Mouse (Mus musculus) lung, adult 18-20 months (tissue): ENCODE measurements around the gene Tbx2.

ENCODE experiments used
- DNase-seq, 2 experiments: peaks; one replicate each; pipeline ENCODE4 v3.0.0; 2022; ENCODE audit warnings: mixed read lengths in 2 of 2

Gene Tbx2

GRCm38 (mm10) chr11:85832231-85832924, at the start of gene Tbx2:
Tbx2 (plus strand) TSS chr11:85832551.
- DNase-seq: peak; percentile 84 to 89

GRCm38 (mm10) chr11:85786113-85786718, 46.1 kb upstream of the Tbx2 start:
- no peak for DNase-seq

- DNase-seq: no peak
These were observed 42.6 kb upstream of the Tbx2 start for GRCm38 (mm10) chr11:85789750-85790149.

GRCm38 (mm10) chr11:85790267-85790666, 42.1 kb upstream of the Tbx2 start:
- no peak for DNase-seq

- no peak for DNase-seq
These were observed 41.1 kb upstream of the Tbx2 start for GRCm38 (mm10) chr11:85791212-85791611.

- DNase-seq: peak; percentile 67 to 84
These were observed 39.7 kb upstream of the Tbx2 start for GRCm38 (mm10) chr11:85792534-85793215.

- no peak for DNase-seq
These were observed 32.9 kb upstream of the Tbx2 start for GRCm38 (mm10) chr11:85799456-85799855.

GRCm38 (mm10) chr11:85799856-85800255, 32.5 kb upstream of the Tbx2 start:
- DNase-seq: no peak

- DNase-seq: no peak
These were observed 32.0 kb upstream of the Tbx2 start for GRCm38 (mm10) chr11:85800380-85800779.

- DNase-seq: no peak
These were observed 28.3 kb upstream of the Tbx2 start for GRCm38 (mm10) chr11:85804048-85804447.

GRCm38 (mm10) chr11:85805779-85806178, 26.6 kb upstream of the Tbx2 start:
- no peak for DNase-seq

GRCm38 (mm10) chr11:85807353-85807752, 25.0 kb upstream of the Tbx2 start:
- DNase-seq: no peak

- DNase-seq: no peak
These were observed 21.1 kb upstream of the Tbx2 start for GRCm38 (mm10) chr11:85811229-85811628.

- DNase-seq: no peak
These were observed 20.7 kb upstream of the Tbx2 start for GRCm38 (mm10) chr11:85811676-85812075.

- peak; percentile 53 to 67 for DNase-seq
These were observed 20.0 kb upstream of the Tbx2 start for GRCm38 (mm10) chr11:85812201-85812966.

- no peak for DNase-seq
These were observed 17.7 kb upstream of the Tbx2 start for GRCm38 (mm10) chr11:85814678-85815077.

- DNase-seq: no peak
These were observed 15.9 kb upstream of the Tbx2 start for GRCm38 (mm10) chr11:85816471-85816870.

- DNase-seq: no peak
These were observed 13.9 kb upstream of the Tbx2 start for GRCm38 (mm10) chr11:85818401-85818800.

GRCm38 (mm10) chr11:85820959-85821358, 11.4 kb upstream of the Tbx2 start:
- no peak for DNase-seq

- no peak for DNase-seq
These were observed 10.7 kb upstream of the Tbx2 start for GRCm38 (mm10) chr11:85821659-85822058.

- peak; percentile 85 to 91 for DNase-seq
These were observed 9.2 kb upstream of the Tbx2 start for GRCm38 (mm10) chr11:85823181-85823580.

GRCm38 (mm10) chr11:85823794-85824193, 8.6 kb upstream of the Tbx2 start:
- no peak for DNase-seq

GRCm38 (mm10) chr11:85825031-85825430, 7.3 kb upstream of the Tbx2 start:
- no peak for DNase-seq
